Mouse (Mus musculus): Measurements from ENCODE around the gene Rbfox3. TPM values are rescaled to one million over a fixed set of nuclear protein-coding genes. Genes with fewer than 3 reads are reported as not detected.

Rbfox3 gene
- total and polyA plus RNA-seq, 2 experiments from 2014 or later: 52.6 to 76.8 TPM

- no peaks in the 10 kb centered on the region for H3K27me3 ChIP-seq (ENCODE audit: insufficient read depth, low read length)
- DNase-seq (ENCODE audit: low spot score) (peak; percentile 53), ATAC-seq (peak; percentile 39)
- no peaks in the 10 kb centered on the region for H3K36me3 ChIP-seq (ENCODE audit: insufficient read depth, low read length)
- 30% methylated on average over 15 of the region's 15 CpGs for WGBS
- H3K27ac ChIP-seq: no peak overlapping the region
- TF ChIP-seq CTCF (IDR thresholded peaks at IDR 0.05; ENCODE audit: low read depth): no peak
- no peaks in the 10 kb centered on the region for H3K9me3 ChIP-seq (ENCODE audit: low read length)
- H3K9ac ChIP-seq (replicated peaks; ENCODE audit: low read length): no peak overlapping the region
- H3K4me3 ChIP-seq (ENCODE audit: low read length): no peak overlapping the region
- no peak overlapping the region for H3K4me2 ChIP-seq (ENCODE audit: low read depth, low read length)
- H3K4me1 ChIP-seq (ENCODE audit: insufficient read depth, low read length): no peaks in the 10 kb centered on the region; the same call in 1 of the 2 replicates
These were observed 399.0 kb downstream of the Rbfox3 start for GRCm38 (mm10) chr11:118512257-118512910.

GRCm38 (mm10) chr11:118511851-118512250, 399.5 kb downstream of the Rbfox3 start:
- no peak overlapping the region for H3K9ac ChIP-seq (replicated peaks; ENCODE audit: low read length)
- peak; percentile 73 for DNase-seq (ENCODE audit: low spot score)
- no peaks in the 10 kb centered on the region for H3K27me3 ChIP-seq (ENCODE audit: insufficient read depth, low read length)
- H3K36me3 ChIP-seq (ENCODE audit: insufficient read depth, low read length): no peaks in the 10 kb centered on the region; the same call in 1 of the 2 replicates
- TF ChIP-seq CTCF (IDR thresholded peaks at IDR 0.05; ENCODE audit: low read depth): no peak
- H3K9me3 ChIP-seq (ENCODE audit: low read length): no peaks in the 10 kb centered on the region
- no peaks in the 10 kb centered on the region; the same call in 1 of the 2 replicates for H3K4me1 ChIP-seq (ENCODE audit: insufficient read depth, low read length)
- no peak overlapping the region for H3K4me2 ChIP-seq (ENCODE audit: low read depth, low read length)
- no peak overlapping the region for H3K4me3 ChIP-seq (ENCODE audit: low read length)
- peak; percentile 14 for ATAC-seq
- no peak overlapping the region for H3K27ac ChIP-seq
- 17% methylated on average over 6 of the region's 6 CpGs for WGBS

- no peak overlapping the region for H3K9ac ChIP-seq (replicated peaks; ENCODE audit: low read length)
- 62% methylated on average over 7 of the region's 7 CpGs for WGBS
- peaks cover 6% of the 10 kb centered on the region; the same call in 1 of the 2 replicates for H3K36me3 ChIP-seq (ENCODE audit: insufficient read depth, low read length)
- no peak overlapping the region for H3K4me3 ChIP-seq (ENCODE audit: low read length)
- no peak for DNase-seq (ENCODE audit: low spot score)
- no peak for TF ChIP-seq CTCF (IDR thresholded peaks at IDR 0.05; ENCODE audit: low read depth)
- ATAC-seq: no peak
- no peak overlapping the region for H3K4me2 ChIP-seq (ENCODE audit: low read depth, low read length)
- H3K27me3 ChIP-seq (ENCODE audit: insufficient read depth, low read length): no peaks in the 10 kb centered on the region
- peaks cover 4% of the 10 kb centered on the region; the same call in 1 of the 2 replicates for H3K4me1 ChIP-seq (ENCODE audit: insufficient read depth, low read length)
- H3K27ac ChIP-seq: peak overlapping the region; percentile 1; the same call in 1 of the 2 replicates
- no peaks in the 10 kb centered on the region for H3K9me3 ChIP-seq (ENCODE audit: low read length)
These were observed 403.1 kb downstream of the Rbfox3 start for GRCm38 (mm10) chr11:118508341-118508740.

GRCm38 (mm10) chr11:118507904-118508303, 403.5 kb downstream of the Rbfox3 start:
- Histone ChIP-seq H3K4me3 (ENCODE audit: low read length) (no peak overlapping the region), H3K36me3 (ENCODE audit: insufficient read depth, low read length) (peaks cover 6% of the 10 kb centered on the region; the same call in 1 of the 2 replicates), H3K27me3 (ENCODE audit: insufficient read depth, low read length) (no peaks in the 10 kb centered on the region), H3K4me2 (ENCODE audit: low read depth, low read length) (no peak overlapping the region), H3K9ac (replicated peaks; ENCODE audit: low read length) (no peak overlapping the region), H3K9me3 (ENCODE audit: low read length) (no peaks in the 10 kb centered on the region), H3K27ac (peak overlapping the region; percentile 1; the same call in 1 of the 2 replicates), H3K4me1 (ENCODE audit: insufficient read depth, low read length) (peaks cover 4% of the 10 kb centered on the region; the same call in 1 of the 2 replicates)
- ATAC-seq (peak; percentile 36), DNase-seq (ENCODE audit: low spot score) (peak; percentile 90)
- peak; percentile 99 for TF ChIP-seq CTCF (IDR thresholded peaks at IDR 0.05; ENCODE audit: low read depth)
- WGBS: 34% methylated on average over 5 of the region's 5 CpGs

GRCm38 (mm10) chr11:118507095-118507494, 404.3 kb downstream of the Rbfox3 start:
- H3K9ac ChIP-seq (replicated peaks; ENCODE audit: low read length): no peak overlapping the region
- H3K27me3 ChIP-seq (ENCODE audit: insufficient read depth, low read length): no peaks in the 10 kb centered on the region
- ATAC-seq (no peak), DNase-seq (ENCODE audit: low spot score) (no peak)
- peaks cover 6% of the 10 kb centered on the region; the same call in 1 of the 2 replicates for H3K36me3 ChIP-seq (ENCODE audit: insufficient read depth, low read length)
- peaks cover 4% of the 10 kb centered on the region; the same call in 1 of the 2 replicates for H3K4me1 ChIP-seq (ENCODE audit: insufficient read depth, low read length)
- H3K4me3 ChIP-seq (ENCODE audit: low read length): no peak overlapping the region
- no peaks in the 10 kb centered on the region for H3K9me3 ChIP-seq (ENCODE audit: low read length)
- no peak for TF ChIP-seq CTCF (IDR thresholded peaks at IDR 0.05; ENCODE audit: low read depth)
- no peak overlapping the region for H3K4me2 ChIP-seq (ENCODE audit: low read depth, low read length)
- no peak overlapping the region for H3K27ac ChIP-seq
- 79% methylated on average over 6 of the region's 6 CpGs for WGBS

- no peak overlapping the region for H3K4me3 ChIP-seq (ENCODE audit: low read length)
- 68% methylated on average over 5 of the region's 5 CpGs for WGBS
- no peak overlapping the region for H3K9ac ChIP-seq (replicated peaks; ENCODE audit: low read length)
- H3K36me3 ChIP-seq (ENCODE audit: insufficient read depth, low read length): peaks cover 6% of the 10 kb centered on the region; the same call in 1 of the 2 replicates
- no peak for TF ChIP-seq CTCF (IDR thresholded peaks at IDR 0.05; ENCODE audit: low read depth)
- ATAC-seq (no peak), DNase-seq (ENCODE audit: low spot score) (no peak)
- no peak overlapping the region for H3K4me2 ChIP-seq (ENCODE audit: low read depth, low read length)
- no peaks in the 10 kb centered on the region for H3K9me3 ChIP-seq (ENCODE audit: low read length)
- H3K27ac ChIP-seq: no peak overlapping the region
- peaks cover 4% of the 10 kb centered on the region; the same call in 1 of the 2 replicates for H3K4me1 ChIP-seq (ENCODE audit: insufficient read depth, low read length)
- H3K27me3 ChIP-seq (ENCODE audit: insufficient read depth, low read length): no peaks in the 10 kb centered on the region
These were observed 407.3 kb downstream of the Rbfox3 start for GRCm38 (mm10) chr11:118504180-118504454.

All from hindbrain, postnatal 0 days (tissue).